Mouse (Mus musculus) left cerebral cortex, adult 8-10 months (tissue): ENCODE data around the gene 4930524J08Rik. TPM values are rescaled to one million over a fixed set of nuclear protein-coding genes. Genes with fewer than 3 reads are reported as not detected.

Experiments
- DNase-seq, 2 experiments: peaks; one replicate each; pipeline ENCODE4 v3.0.0; 2022; ENCODE audit warnings: low spot score in 2 of 2
- total RNA-seq, 4 experiments: library from RNA; stranded (reverse); gene quantifications; 2 replicates each; pipeline ENCODE4 v1.2.4; 2022

4930524J08Rik gene
- 1 to 10 TPM; 1.1 to 3.3 (median 1.6) TPM for total RNA-seq

- DNase-seq, result peak; percentile 78 to 95
These were observed at the start of gene 4930524J08Rik, which contains the start of gene Hnrnpd for GRCm38 (mm10) chr5:99978699-99979442. TSS of gene 4930524J08Rik (plus strand) at chr5:99979061. TSS of gene Hnrnpd (minus strand) at chr5:99978938.

- no peak for DNase-seq
These were observed 47.0 kb upstream of the 4930524J08Rik start for GRCm38 (mm10) chr5:99931910-99932309.

- no peak for DNase-seq
These were observed 39.4 kb upstream of the 4930524J08Rik start for GRCm38 (mm10) chr5:99939440-99939839.

- DNase-seq, result no peak
These were observed 37.6 kb upstream of the 4930524J08Rik start for GRCm38 (mm10) chr5:99941273-99941672.

- DNase-seq, result no peak
These were observed 36.9 kb upstream of the 4930524J08Rik start for GRCm38 (mm10) chr5:99941776-99942502.

- no peak for DNase-seq
These were observed 26.3 kb upstream of the 4930524J08Rik start for GRCm38 (mm10) chr5:99952513-99952912.

- no peak for DNase-seq
These were observed 25.0 kb upstream of the 4930524J08Rik start for GRCm38 (mm10) chr5:99953883-99954282.

- DNase-seq, result no peak
These were observed 20.2 kb upstream of the 4930524J08Rik start for GRCm38 (mm10) chr5:99958666-99959065.

- no peak for DNase-seq
These were observed 19.5 kb upstream of the 4930524J08Rik start for GRCm38 (mm10) chr5:99959236-99959936.

GRCm38 (mm10) chr5:99959960-99960359, 18.9 kb upstream of the 4930524J08Rik start:
- no peak for DNase-seq

- no peak for DNase-seq
These were observed 4.9 kb upstream of the 4930524J08Rik start for GRCm38 (mm10) chr5:99973941-99974340.

GRCm38 (mm10) chr5:99975061-99975460, 3.8 kb upstream of the 4930524J08Rik start:
- no peak for DNase-seq

GRCm38 (mm10) chr5:99975776-99976175, 3.1 kb upstream of the 4930524J08Rik start:
- DNase-seq, result no peak

- no peak for DNase-seq
These were observed 2.4 kb upstream of the 4930524J08Rik start for GRCm38 (mm10) chr5:99976334-99976955.

GRCm38 (mm10) chr5:99977516-99978301, 1.2 kb upstream of the 4930524J08Rik start:
- DNase-seq, result peak; percentile 19 to 64

- DNase-seq, result no peak
These were observed 4.7 kb downstream of the 4930524J08Rik start for GRCm38 (mm10) chr5:99983452-99984061.

- DNase-seq, result no peak
These were observed 15.3 kb downstream of the 4930524J08Rik start for GRCm38 (mm10) chr5:99994166-99994565.

- DNase-seq, result no peak
These were observed 15.8 kb downstream of the 4930524J08Rik start for GRCm38 (mm10) chr5:99994680-99995079.

- no peak for DNase-seq
These were observed 21.2 kb downstream of the 4930524J08Rik start for GRCm38 (mm10) chr5:100000048-100000447.

- DNase-seq, result no peak
These were observed 21.6 kb downstream of the 4930524J08Rik start for GRCm38 (mm10) chr5:100000500-100000899.
